8 mouse cellular contexts compared by ENCODE assay signal in genomic region chr15:81856030-81856790, GRCm38 (mm10). TPM values are rescaled to one million over a fixed set of nuclear protein-coding genes. Genes with fewer than 3 reads are reported as not detected.
DNase-seq lines count a peak whose midpoint lies in the region; ATAC-seq and TF ChIP-seq lines count a peak whose summit lies in the region.

No protein-coding gene starts in this region.

- no peak for TF ChIP-seq CTCF in embryonic fibroblast, embryonic 13.5 days (IDR thresholded peaks at IDR 0.05; ENCODE audit: borderline replicate concordance, insufficient read depth, low read length)

- peaks cover 4% of the 10 kb centered on the region; the same call in 1 of the 2 replicates for H3K4me1 ChIP-seq in embryonic fibroblast, embryonic 13.5 days (ENCODE audit: control insufficient read depth, insufficient read depth, low read length)
- peaks cover 20% of the 10 kb centered on the region for H3K4me1 ChIP-seq in heart, embryonic 10.5 days
- H3K4me1 ChIP-seq in kidney, embryonic 14.5 days (ENCODE audit: control insufficient read depth, insufficient read depth, low read length) = 0 out of 2 replicates have a peak, but pooled peaks cover 6% of the 10 kb centered on the region
- H3K4me1 ChIP-seq in liver, embryonic 11.5 days (replicated peaks; ENCODE audit: control insufficient read depth, insufficient read depth, low read length) = peaks cover 9% of the 10 kb centered on the region; the same call in 1 of the 2 replicates

- H3K36me3 ChIP-seq in heart, embryonic 10.5 days = peaks cover 34% of the 10 kb centered on the region
- peaks cover 16% of the 10 kb centered on the region for H3K36me3 ChIP-seq in kidney, embryonic 14.5 days (ENCODE audit: control insufficient read depth, insufficient read depth, low read length)
- peaks cover 13% of the 10 kb centered on the region for H3K36me3 ChIP-seq in liver, embryonic 11.5 days (ENCODE audit: control insufficient read depth, insufficient read depth, low read length)
- peaks cover 5% of the 10 kb centered on the region for H3K36me3 ChIP-seq in splenic B cell, adult 2 months (ENCODE audit: control insufficient read depth, insufficient read depth, low read length, poor library complexity, severe bottlenecking)

- no peaks in the 10 kb centered on the region for H3K9me3 ChIP-seq in heart, embryonic 10.5 days
- no peaks in the 10 kb centered on the region for H3K9me3 ChIP-seq in kidney, embryonic 14.5 days (ENCODE audit: control insufficient read depth, low read length)
- no peaks in the 10 kb centered on the region for H3K9me3 ChIP-seq in liver, embryonic 11.5 days (ENCODE audit: control insufficient read depth, low read length)

- peak overlapping the region; percentile 33 for H3K27ac ChIP-seq in embryonic fibroblast, embryonic 13.5 days (ENCODE audit: insufficient read depth, low read length)
- H3K27ac ChIP-seq in heart, embryonic 10.5 days = peak overlapping the region; percentile 95
- H3K27ac ChIP-seq in kidney, embryonic 14.5 days (ENCODE audit: low read depth, low read length) = peak overlapping the region; percentile 71; the same call in 1 of the 2 replicates
- H3K27ac ChIP-seq in liver, embryonic 11.5 days (ENCODE audit: low read depth, low read length) = peak overlapping the region; percentile 63

- peak overlapping the region; percentile 91 for H3K9ac ChIP-seq in kidney, embryonic 14.5 days (ENCODE audit: low read depth, low read length)
- peak overlapping the region; percentile 84 for H3K9ac ChIP-seq in liver, embryonic 11.5 days (ENCODE audit: low read depth, low read length)

- peak; percentile 88 for DNase-seq in CD4-positive, CD25-positive, alpha-beta regulatory T cell, adult 2 months (ENCODE audit: low read depth, low spot score)
- DNase-seq in brain, adult 2 months (ENCODE audit: low read depth, low spot score) = peak; percentile 99
- peak; percentile 96 for DNase-seq in heart, embryonic 10.5 days (ENCODE audit: low spot score)
- peak; percentile 83 for DNase-seq in liver, embryonic 11.5 days (ENCODE audit: low spot score)
- peak; percentile 81 for DNase-seq in naive thymus-derived CD4-positive, alpha-beta T cell, adult 2 months (ENCODE audit: low read depth)
- peak; percentile 90 for DNase-seq in splenic B cell, adult 2 months (ENCODE audit: low read depth, low spot score)

- no peaks in the 10 kb centered on the region for H3K27me3 ChIP-seq in heart, embryonic 10.5 days (ENCODE audit: insufficient read depth, poor library complexity, severe bottlenecking)
- H3K27me3 ChIP-seq in kidney, embryonic 14.5 days (ENCODE audit: control insufficient read depth, insufficient read depth, low read length) = no peaks in the 10 kb centered on the region
- no peaks in the 10 kb centered on the region for H3K27me3 ChIP-seq in liver, embryonic 11.5 days (replicated peaks; ENCODE audit: control insufficient read depth, insufficient read depth, low read length)
- H3K27me3 ChIP-seq in splenic B cell, adult 2 months (ENCODE audit: control insufficient read depth, insufficient read depth, low read length, poor library complexity, severe bottlenecking) = no peaks in the 10 kb centered on the region

- 1% methylated on average over 28 of the region's 28 CpGs for WGBS in heart, embryonic 10.5 days
- under 1% methylated on average over 28 of the region's 28 CpGs for WGBS in kidney, embryonic 14.5 days
- WGBS in liver, embryonic 11.5 days = under 1% methylated on average over 28 of the region's 28 CpGs

- peak overlapping the region; percentile 77 for H3K4me3 ChIP-seq in embryonic fibroblast, embryonic 13.5 days (ENCODE audit: insufficient read depth, low read length)
- peak overlapping the region; percentile 88 for H3K4me3 ChIP-seq in heart, embryonic 10.5 days
- peak overlapping the region; percentile 92 for H3K4me3 ChIP-seq in kidney, embryonic 14.5 days (ENCODE audit: low read length)
- peak overlapping the region; percentile 90 for H3K4me3 ChIP-seq in liver, embryonic 11.5 days (ENCODE audit: low read depth, low read length)

- TF ChIP-seq POLR2A in embryonic fibroblast, embryonic 13.5 days (IDR thresholded peaks at IDR 0.05; ENCODE audit: low read depth, low read length) = peak; percentile 18; the same call in 1 of the 2 replicates

- ATAC-seq in kidney, embryonic 14.5 days (ENCODE audit: low FRiP score, low TSS enrichment) = peak; percentile 87
- peak; percentile 88 for ATAC-seq in liver, embryonic 11.5 days (replicated peaks; ENCODE audit: low FRiP score)

- peak overlapping the region; percentile 91 for H3K4me2 ChIP-seq in kidney, embryonic 14.5 days (replicated peaks; ENCODE audit: low read depth, low read length)
- H3K4me2 ChIP-seq in liver, embryonic 11.5 days = peak overlapping the region; percentile 98

RNA-seq across cellular contexts. Expression of gene Tob2, which starts 2.4 kb away (rescaled TPM):
- 21.4 and 22.8 TPM in 2 replicates for polyA plus RNA-seq in embryonic fibroblast, embryonic 13.5 days (2011; ENCODE audit: insufficient read length, low read depth, missing spikeins)
- polyA plus RNA-seq in heart, embryonic 10.5 days (2016; fragmentation: Nextera tagmentation; extraction: Ambion mirVana) = 13.0 and 15.6 TPM in 2 replicates
- polyA plus RNA-seq in kidney, embryonic 14.5 days (2014; fragmentation: Nextera tagmentation; extraction: Ambion mirVana) = 19.4 and 24.1 TPM in 2 replicates
- polyA plus RNA-seq in liver, embryonic 11.5 days (2014; fragmentation: Nextera tagmentation; extraction: Ambion mirVana) = 18.3 and 19.3 TPM in 2 replicates

RNA-seq across cellular contexts. Expression of gene Phf5a, which starts 15.5 kb away (rescaled TPM):
- polyA plus RNA-seq in embryonic fibroblast, embryonic 13.5 days (2011; ENCODE audit: insufficient read length, low read depth, missing spikeins) = 53.0 and 71.3 TPM in 2 replicates
- 154 and 200 TPM in 2 replicates for polyA plus RNA-seq in heart, embryonic 10.5 days (2016; fragmentation: Nextera tagmentation; extraction: Ambion mirVana)
- polyA plus RNA-seq in kidney, embryonic 14.5 days (2014; fragmentation: Nextera tagmentation; extraction: Ambion mirVana) = 192 and 223 TPM in 2 replicates
- polyA plus RNA-seq in liver, embryonic 11.5 days (2014; fragmentation: Nextera tagmentation; extraction: Ambion mirVana) = 224 and 237 TPM in 2 replicates

RNA-seq across cellular contexts. Expression of gene Aco2, which starts 15.9 kb away (rescaled TPM):
- polyA plus RNA-seq in embryonic fibroblast, embryonic 13.5 days (2011; ENCODE audit: insufficient read length, low read depth, missing spikeins) = 143 and 150 TPM in 2 replicates
- 320 and 472 TPM in 2 replicates for polyA plus RNA-seq in heart, embryonic 10.5 days (2016; fragmentation: Nextera tagmentation; extraction: Ambion mirVana)
- 123 and 191 TPM in 2 replicates for polyA plus RNA-seq in kidney, embryonic 14.5 days (2014; fragmentation: Nextera tagmentation; extraction: Ambion mirVana)
- 177 and 185 TPM in 2 replicates for polyA plus RNA-seq in liver, embryonic 11.5 days (2014; fragmentation: Nextera tagmentation; extraction: Ambion mirVana)

RNA-seq across cellular contexts. Expression of gene Tef, which starts 54.0 kb away (rescaled TPM):
- polyA plus RNA-seq in embryonic fibroblast, embryonic 13.5 days (2011; ENCODE audit: insufficient read length, low read depth, missing spikeins) = 37.4 and 43.1 TPM in 2 replicates
- polyA plus RNA-seq in heart, embryonic 10.5 days (2016; fragmentation: Nextera tagmentation; extraction: Ambion mirVana) = 17.3 and 20.2 TPM in 2 replicates
- 16.1 and 19.2 TPM in 2 replicates for polyA plus RNA-seq in kidney, embryonic 14.5 days (2014; fragmentation: Nextera tagmentation; extraction: Ambion mirVana)
- polyA plus RNA-seq in liver, embryonic 11.5 days (2014; fragmentation: Nextera tagmentation; extraction: Ambion mirVana) = 12.0 and 12.6 TPM in 2 replicates

Comparison
In these comparisons a context has a peak if more than half of its experiments do, and no peak if none do; other contexts are left out.
1. Peak in every context shown above with its lines: DNase-seq, ATAC-seq, H3K4me3 ChIP-seq and H3K27ac ChIP-seq.
2. H3K27ac ChIP-seq: peak in every context shown above with its lines; median percentile 95 in heart, embryonic 10.5 days; 71 in kidney, embryonic 14.5 days; 63 in liver, embryonic 11.5 days; 33 in embryonic fibroblast, embryonic 13.5 days.